Mouse (Mus musculus): ENCODE measurements around the gene Necab2.

Gene Necab2

DNA sequence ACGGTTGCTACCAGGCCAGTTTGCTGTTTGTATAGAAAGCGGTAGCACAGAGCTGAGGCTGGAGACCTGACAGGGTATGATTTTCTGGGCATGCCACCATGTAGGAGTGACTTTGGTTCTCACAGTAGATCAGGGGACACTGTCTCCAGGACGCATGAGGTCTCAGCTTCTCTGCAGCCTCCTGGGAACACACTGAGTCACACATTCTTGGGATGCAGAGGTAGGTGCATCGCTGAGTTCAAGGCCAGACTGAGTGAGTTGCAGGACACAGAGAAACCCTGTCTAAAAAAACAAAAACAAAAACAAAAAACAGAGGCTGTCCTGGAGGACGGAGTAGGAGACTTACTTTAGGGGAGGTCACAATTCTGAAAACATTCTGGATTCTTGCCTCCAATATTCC is 6.4 kb downstream of the Necab2 start:
- no peak for DNase-seq (ENCODE audit: low spot score)

DNA sequence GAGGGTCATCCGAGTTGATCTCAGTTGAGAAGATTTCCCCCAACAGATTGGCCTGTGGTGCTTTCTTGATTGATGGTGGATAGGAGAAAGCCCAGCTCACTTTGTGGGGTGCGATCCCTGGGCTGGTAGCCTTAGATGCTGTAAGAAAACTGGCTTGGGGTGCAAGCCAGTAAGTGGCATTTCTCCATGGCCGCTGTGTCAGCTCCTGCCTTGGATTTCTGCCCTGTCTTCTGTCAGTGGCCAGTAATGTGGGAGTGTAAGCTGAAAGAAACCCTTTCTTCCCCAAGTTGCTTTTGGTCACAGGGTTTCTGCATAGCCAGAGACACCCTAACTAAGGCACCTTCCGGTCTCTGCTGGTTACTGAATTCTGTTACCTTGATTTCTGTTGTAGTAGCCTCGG is 9.5 kb downstream of the Necab2 start:
- peak; percentile 45 for DNase-seq (ENCODE audit: low spot score)

DNA sequence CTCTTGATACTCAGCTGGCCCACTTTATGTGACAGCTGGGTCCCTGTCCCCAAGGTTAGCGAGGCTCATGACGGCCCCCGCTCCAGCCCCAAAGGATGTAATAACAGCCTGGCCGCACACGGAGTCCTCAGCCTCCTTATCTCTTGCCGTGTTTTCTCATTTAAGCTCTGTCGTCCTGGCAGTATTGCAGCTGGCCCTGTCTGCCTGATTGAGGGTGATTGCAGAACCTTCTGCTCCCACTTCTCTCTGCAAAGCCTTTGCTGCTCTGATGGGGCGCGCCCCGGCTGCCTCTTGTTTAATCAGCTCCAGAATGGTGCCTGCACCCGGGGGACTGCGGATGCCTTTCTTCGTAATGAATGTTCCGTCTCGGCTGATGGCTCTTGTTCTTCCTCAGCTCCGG is 13.2 kb downstream of the Necab2 start:
- DNase-seq (ENCODE audit: low spot score) = no peak

DNA sequence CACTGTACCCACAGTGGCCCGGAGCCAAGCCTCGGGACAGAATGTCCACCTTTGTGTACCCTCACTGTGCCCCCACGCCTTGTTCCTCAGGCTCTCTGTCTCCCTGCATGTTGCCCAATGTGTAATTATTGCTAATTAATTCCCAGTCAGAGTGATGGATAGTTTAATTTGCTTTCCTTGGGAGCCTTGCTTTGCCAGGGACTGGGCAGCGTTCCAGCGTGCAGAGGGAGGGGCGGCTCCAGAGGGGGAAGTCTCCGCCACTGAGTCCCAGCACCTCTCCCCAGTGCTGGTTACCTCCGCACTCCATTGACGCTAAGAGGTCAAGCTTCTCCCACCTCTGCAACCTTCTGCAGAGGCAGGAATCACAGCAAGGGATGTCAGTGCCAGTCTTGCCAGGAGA is 14.8 kb downstream of the Necab2 start:
- no peak for DNase-seq (ENCODE audit: low spot score)

DNA sequence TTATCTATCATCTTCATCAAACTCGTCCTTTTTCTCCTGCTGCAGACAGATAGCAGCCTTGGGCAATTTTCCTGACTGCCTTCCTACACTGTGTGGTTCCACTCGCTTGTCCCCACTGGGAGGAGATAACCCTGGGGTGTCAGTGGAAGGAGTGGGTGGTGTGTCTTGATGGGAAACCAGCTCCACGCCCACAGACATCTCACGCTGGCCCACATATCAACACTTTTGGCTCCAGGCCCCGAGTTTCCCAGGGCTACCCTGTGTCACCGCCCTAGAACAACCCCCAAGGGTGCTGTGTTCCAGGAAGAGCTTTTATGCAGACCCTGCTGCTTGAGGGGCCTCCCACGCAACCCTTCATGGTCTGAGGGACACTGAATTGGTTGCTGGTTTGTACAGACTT is 17.2 kb downstream of the Necab2 start:
- no peak for DNase-seq (ENCODE audit: low spot score)

DNA sequence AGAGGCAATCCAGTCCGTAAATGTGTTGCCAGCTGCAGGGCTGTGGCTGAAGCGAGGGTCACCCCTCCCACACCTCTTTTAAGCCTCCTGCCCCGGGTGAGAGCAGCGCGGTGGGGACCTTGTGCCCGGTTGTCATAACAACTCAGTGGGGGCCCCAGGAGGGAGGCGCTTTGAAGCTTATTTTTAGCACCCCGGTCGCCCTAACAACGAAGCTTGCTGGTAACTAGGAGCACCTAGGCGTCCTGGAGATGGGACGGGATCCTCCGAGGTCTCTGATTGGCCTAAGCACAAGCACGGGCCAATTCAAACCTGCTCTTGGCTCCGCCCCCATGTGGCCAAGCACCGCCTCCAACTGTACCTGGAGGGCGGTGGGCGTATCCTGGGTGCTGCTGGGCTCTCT is 19.6 kb downstream of the Necab2 start:
- no peak for DNase-seq (ENCODE audit: low spot score)

DNA sequence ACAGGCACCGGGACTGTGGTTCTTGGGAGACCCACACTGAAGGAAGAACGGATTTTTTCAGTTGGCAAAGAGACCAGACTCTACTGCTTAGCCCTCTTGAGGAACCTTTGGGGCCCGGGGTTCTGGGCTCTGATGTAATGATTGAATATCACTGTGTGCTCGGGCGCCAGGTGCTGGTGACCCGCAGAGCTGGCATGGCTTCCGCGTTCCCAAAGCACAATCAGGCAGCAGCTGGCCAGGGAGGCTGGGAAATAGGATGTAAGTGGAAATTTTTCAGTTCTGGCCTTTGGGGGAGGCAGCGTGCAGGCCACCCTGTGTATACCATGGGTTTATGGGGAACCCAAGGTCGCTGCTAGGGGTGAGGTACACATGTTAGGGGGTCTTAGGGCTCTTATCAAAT is 20.3 kb downstream of the Necab2 start:
- no peak for DNase-seq (ENCODE audit: low spot score)

DNA sequence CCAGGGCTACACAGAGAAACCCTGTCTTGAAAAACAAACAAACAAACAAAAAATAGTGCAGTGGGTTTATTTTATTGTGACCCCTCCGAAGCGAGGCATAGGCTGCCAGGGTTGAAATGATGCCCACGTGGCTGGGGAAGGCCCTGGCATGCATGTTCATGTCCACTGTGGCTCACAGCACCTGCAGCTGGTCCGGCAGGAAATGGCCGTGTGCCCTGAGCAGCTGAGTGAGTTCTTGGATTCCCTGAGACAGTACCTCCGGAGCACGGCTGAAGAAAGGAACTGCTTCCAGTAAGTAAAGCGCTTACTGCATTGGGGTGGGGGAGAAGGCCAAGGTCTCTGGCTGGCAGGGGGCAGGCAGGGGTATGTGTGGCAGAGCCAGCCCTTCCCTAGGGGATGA is 21.6 kb downstream of the Necab2 start:
- no peak for DNase-seq (ENCODE audit: low spot score)

DNA sequence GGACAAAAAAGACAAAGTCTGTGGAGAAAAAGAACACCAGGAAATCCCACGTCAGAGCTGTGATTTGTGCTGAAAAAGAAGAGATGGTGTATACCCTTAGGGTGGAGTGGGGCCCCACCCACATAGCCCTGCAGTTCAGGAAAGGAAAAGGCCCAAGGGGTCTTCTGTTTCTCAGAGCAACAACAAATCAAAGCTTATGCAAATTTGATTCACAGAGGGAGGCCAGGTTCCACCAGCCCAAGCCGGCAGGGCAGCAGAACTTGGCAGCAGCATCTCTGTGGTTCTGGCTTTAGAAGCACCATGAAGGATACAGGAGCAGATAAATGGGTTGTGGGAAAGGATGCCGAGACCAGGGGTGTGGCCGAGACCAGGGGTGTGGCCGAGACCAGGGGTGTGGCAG is 32.2 kb downstream of the Necab2 start:
- no peak for DNase-seq (ENCODE audit: low spot score)

DNA sequence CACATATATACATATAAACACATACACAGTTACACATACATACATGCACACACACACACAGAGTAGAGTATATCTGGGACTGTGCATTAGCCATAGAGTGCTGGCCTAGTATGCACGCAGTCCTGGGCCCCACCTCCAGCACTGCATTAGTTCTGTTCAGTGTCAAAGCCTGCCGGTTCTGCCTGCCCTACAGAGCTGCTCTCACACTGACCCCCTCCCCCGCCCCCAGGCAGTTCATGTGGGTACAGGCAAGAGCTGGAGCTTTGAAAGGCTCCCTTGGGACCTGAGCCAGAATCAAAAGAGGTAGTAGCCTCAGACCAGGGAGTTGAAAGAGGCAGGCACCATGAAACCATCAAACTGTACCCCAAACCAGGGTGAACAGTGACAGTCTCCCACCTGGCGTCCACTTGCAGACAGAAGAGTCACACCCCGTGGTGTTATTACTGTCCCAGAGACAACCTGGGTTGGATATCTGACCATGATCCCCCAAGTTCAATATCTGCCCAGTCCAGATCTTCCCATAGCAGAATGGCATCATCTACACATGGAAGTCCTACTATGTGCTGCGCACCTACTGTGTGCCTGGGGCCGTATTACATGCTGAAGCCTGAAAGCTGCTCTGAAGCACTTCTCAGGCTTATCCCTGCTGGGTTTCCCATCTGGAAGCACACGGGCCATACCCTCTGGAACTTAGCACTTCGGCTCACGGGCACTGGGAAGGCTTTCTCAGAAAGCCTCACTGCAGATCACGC is 37.8 kb downstream of the Necab2 start:
- DNase-seq (ENCODE audit: low spot score) = no peak

DNA sequence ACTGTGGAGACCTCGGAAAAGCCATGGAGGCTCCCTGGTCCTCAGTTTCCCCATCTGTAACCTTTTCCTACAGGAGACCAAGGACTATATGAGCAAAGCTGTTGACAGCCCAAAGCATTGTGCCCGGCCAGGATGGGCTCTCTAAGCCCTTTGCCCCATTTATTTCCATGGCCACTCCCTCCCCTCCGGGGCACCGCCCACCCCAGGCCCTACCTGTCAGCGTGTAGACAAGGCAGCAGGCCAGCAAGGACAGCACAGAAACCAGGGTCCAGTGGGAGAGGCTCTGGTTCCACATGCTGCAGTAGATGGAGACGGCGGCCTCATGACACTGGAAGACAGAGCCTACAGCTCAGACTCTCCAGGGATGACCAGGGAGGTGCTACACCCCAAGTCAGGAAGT is 40.6 kb downstream of the Necab2 start:
- DNase-seq (ENCODE audit: low spot score) = no peak

DNA sequence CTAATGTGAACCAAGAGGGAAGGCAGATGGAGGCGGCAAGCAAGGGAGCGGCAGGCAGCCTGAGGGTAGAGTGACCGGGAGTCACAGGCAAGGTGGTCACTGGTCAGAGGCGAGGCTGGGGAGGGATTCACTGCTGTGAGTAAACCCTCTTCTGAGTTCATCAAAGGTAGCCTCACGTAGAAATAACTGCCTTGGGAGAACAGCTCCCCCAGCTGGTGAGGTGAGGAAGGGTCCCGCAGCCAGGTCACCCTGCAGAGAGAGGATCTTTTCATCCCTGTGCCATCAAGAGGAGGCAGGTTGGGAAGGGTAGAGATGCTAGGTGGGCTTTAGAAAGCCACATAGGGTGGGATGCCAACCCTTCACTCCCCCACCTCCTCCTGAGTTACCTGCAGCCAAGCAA is 50.3 kb downstream of the Necab2 start:
- DNase-seq (ENCODE audit: low spot score) = peak; percentile 23

DNA sequence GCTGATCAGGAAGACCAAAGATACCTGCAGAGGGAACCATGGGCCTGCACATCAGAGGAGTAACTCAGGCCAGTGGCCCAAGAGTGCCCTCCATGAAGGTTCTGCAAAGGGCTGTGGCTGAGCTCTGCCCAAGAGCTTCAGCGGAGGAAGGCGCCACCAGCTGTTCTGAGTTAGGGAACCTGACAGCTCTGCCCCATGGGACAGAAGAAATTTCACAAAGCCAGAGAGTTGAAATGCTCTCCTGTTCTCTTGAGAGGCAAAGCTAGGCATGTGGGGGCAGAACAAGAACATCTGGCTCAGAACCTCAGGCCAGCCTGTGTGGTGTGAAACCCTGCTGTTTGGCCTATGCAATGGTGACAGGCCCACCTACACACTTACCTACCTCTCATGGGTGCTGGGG is 53.3 kb downstream of the Necab2 start:
- DNase-seq (ENCODE audit: low spot score) = no peak

DNA sequence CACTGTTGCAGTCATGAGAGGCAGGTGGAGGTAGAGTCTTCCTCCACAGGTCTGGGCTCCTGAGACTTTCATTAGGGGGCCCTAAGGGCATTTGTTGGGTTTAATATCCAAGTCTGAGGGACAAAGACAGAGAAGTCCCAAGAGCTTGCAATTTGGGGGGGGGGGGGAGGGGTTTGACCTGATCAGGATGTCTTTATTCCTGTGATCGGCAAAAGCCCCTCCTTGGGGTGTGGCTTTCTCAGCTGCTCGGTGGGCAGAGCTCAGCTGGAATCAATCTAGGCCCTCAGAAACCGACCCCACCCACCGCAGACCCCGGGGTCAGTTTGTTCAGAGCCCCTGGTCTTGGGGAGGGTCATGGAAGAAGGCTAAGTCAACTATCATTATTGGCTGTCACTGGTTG is 55.1 kb downstream of the Necab2 start, which contains the start of gene Slc38a8:
Gene Slc38a8 (minus strand): TSS at position 101 of the 400 bp plus-strand sequence.
- no peak for DNase-seq (ENCODE audit: low spot score)

DNA sequence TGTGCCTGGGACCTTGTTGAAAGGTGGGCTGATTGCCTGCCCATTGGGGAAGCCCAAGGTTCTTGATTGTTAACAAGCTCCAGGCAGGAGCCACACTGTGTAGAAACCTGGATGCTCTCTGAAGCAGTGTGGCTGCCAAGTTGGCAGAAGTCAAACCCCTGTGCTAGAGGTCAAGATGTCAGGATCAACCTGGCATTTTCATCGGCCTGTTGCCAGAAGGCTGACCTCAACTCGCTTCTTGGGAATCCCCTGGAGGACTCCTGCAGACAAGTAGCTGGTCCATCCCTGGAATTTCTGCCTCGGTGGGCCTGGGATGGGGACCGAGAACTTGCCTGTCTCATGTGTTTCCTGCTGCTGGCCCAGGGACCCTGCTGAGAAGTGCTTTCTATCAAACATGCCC is 55.6 kb downstream of the Necab2 start:
- DNase-seq (ENCODE audit: low spot score) = no peak

DNA sequence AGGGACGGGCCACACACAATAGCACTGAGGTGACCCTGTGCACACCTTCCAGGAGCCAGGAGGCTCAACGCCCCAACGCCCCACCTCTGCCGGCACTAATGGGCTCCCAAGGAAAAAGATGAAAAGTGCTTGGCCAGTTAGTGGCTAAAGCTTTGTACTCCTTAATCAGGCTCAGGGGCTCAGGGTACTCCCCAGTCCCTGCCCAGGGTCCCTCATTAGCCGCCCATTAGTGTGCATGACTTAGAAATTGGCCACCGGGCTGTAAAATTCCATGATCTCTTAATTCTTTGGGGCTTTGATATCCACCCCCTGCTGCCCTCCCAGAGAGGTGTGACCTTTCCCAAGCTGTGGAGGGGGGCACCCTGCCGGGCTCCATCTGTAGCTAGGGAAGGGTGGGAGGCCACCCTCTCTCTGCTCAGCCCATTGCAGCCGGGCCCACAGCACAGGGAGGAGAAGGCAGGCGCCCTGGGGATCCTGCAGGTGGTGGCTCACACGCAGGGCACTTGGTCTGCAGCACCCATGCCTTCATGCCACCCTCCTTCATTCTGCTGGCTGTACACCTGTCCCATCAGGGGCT is 56.8 kb downstream of the Necab2 start:
- DNase-seq (ENCODE audit: low spot score) = no peak

DNA sequence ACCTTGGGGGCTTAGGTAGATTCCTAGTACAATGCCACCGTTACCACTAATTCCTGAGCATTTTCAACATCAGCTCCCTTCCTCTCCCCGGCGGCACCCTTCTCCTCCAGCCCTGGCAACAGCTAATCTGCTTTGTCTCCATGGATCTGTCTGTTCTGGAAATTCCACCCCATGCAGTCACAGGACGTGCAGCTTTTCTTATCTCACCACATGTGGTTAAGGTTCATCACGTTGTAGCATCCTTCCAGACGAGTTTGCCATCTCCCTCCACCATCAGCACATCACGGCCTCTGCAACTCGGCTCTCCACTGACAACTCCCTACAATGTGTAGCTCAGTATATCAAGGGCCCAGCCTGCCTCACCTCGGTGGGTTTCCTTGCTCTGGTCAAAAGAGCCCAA is 59.0 kb downstream of the Necab2 start:
- DNase-seq (ENCODE audit: low spot score) = no peak

DNA sequence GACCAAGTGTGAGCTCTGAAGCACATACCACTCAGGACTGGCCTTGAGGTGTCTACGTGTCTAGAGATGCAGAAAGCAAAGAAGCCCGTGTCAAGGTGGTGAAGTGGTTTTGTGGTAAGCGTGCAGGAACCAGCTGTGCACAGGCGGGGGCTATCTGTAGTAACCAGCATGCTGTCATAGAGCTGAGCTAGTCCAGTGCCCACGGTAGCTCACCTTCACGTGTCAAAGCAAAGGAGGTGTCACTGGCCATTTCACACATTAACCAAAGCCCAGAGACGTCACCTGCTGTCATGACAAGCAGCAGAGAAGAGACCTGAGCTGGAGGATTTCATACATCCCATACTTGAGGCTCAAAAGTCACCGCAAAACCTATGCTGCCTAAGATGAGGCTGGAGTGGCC is 59.6 kb downstream of the Necab2 start:
- no peak for DNase-seq (ENCODE audit: low spot score)

DNA sequence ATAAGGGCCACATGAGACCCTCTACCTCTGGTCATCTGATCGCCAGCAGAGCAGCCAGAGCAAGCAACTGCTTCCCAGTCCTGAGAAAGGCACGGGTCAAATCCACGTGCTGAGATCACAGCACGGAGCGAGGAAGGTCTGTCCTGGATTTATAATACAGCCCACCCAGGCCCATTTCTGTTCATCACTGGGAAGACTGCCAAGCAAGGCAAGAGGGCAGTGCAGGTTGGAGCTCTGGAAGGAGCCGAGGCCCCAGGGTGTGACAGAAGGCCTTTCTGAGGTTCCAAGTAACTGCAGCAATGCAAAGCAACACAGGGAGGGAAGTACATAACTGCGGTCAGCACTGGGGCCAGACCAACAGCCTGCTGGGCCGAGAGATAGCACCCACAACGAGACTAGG is 64.0 kb downstream of the Necab2 start:
- DNase-seq (ENCODE audit: low spot score) = no peak

DNA sequence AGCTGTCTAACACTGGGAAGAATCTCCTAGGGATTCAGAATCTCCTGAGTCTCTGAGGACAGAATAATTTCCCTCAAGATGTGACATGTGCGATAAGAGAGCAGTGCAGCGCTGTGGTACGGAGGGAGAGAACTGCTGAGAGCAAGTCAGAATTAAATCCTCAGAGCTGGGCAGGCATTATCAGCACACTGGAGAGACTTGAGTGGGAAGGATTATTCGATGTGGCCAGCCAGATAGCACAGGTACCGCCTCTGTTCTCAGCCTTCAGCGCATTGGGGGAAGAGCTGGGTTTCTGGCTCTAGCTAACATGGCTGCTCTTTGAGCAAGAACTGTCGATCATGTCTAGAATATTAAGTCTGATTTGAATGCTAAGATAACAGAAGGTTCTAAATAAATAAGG is 65.2 kb downstream of the Necab2 start:
- no peak for DNase-seq (ENCODE audit: low spot score)

DNA sequence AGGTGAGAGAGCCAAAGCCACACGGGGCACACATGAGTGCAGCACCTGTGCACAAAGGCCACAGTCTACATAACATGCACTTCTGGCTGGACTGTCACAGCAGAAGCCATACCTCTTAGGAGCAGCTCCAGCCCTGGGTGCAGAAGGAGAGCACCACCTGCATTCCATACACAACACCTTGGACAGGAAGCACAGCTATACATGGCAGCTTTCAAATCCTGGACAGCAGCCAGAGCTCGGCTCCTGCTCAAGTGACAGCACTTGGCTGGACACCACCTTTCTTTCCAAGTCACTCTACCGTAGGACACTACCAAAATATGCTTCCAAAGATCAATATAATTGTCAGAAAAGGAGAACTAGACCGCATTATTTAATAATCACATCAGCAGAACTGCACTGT is 66.9 kb downstream of the Necab2 start:
- DNase-seq (ENCODE audit: low spot score) = no peak

DNA sequence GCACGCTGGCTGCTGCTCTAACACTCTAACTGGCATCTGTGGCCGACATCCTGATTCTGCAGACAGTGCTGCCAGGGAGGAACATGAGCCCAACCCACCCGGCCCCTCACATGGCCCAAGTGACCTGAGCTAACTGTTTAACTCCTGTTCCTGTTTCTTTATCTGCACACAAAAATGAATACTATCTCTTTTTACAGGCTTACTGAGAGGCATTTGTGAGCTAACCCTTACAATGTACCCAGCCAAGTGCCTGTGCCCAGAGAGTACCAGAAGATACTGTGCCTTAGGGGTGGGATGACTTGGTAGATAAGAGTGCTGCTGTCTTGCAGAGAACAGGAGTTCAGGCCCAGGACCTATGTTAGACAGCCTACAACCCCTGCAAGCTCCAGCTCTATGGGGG is 68.4 kb downstream of the Necab2 start:
- no peak for DNase-seq (ENCODE audit: low spot score)

DNA sequence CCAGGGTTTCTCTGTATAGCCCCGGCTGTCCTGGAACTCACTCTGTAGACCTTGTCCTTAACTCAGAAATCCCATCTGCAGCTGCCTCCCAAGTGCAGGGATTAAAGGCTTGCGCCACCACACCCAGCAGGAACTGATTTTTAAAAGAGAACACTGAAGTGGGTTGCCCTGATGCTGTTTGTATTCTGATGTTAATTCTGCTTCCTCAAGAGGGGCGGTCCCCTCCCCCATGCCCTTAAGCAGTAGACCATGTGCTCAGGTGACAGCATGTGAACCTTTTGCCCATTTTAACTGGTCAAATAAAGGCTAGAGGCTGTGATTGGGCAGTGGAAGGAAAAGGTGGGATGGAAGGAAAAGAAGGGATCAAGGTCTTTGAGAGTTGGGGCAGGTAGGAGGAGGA is 69.2 kb downstream of the Necab2 start:
- DNase-seq (ENCODE audit: low spot score) = no peak

DNA sequence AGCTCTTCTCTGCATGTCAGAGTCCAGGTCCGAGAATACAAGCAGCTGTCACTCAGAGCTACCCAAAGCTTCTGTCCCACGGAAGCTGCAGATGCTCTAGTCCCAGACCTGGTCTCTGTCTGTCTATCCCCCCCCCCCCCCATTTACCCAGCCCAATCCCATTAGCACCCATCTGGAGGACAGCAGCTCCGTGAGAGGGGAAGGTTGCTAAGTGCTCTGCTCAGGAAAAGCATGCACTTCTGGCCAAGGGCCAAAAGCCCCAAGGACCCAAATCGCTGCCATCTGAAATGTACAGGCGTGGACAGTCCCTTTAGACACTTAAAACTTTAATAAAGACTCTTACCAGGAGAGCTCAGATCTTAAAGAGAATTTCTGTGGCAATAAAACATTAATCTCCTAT is 70.2 kb downstream of the Necab2 start:
- DNase-seq (ENCODE audit: low spot score) = no peak

All from adipocyte (in vitro differentiated cells).